Mouse (Mus musculus) brain, embryonic 14.5 days (tissue): ENCODE measurements at regions not wholly inside any gene's neighbourhood (a gene's known extent, or its start where the extent isn't known, plus 50 kb on each side); places are given as distances from the start of the nearest gene placed in this dataset.

ENCODE experiments used
- CTCF ChIP-seq: fragments of 200-500 bp; IDR thresholded peaks from 2 replicates; pipeline ENCODE4 v1.5.1; 2012; ENCODE audit warnings: inconsistent platforms, mild to moderate bottlenecking, moderate library complexity, borderline replicate concordance; ENCODE audit not compliant: insufficient read depth, insufficient read length; ENCODE audit errors: extremely low read depth
- POLR2A ChIP-seq: fragments of 200-500 bp; IDR thresholded peaks from 2 replicates; pipeline ENCODE4 v1.6.1; 2012; ENCODE audit warnings: mild to moderate bottlenecking, inconsistent platforms, borderline replicate concordance; ENCODE audit not compliant: poor library complexity, insufficient read depth, insufficient read length, severe bottlenecking; ENCODE audit errors: extremely low read depth

- no peak for TF ChIP-seq POLR2A
- no peak for TF ChIP-seq CTCF
Observed at GRCm38 (mm10) chr17:14506123-14506522, 187.9 kb downstream of the Thbs2 start.
